ENCODE assay signal across 28 mouse cellular contexts in genomic region chr10:81583347-81583746, GRCm38 (mm10). TPM values are rescaled to one million over a fixed set of nuclear protein-coding genes. Genes with fewer than 3 reads are reported as not detected.
DNase-seq lines count a peak whose midpoint lies in the region; ATAC-seq and TF ChIP-seq lines count a peak whose summit lies in the region.
"Had no signal": no experiment of that assay in that cellular context is flagged by ENCODE, and none has a peak within 500 bp of the region (broad histone marks: within the 10 kb centered on the region; RNA-seq: fewer than 3 reads in every experiment).

No protein-coding gene starts in this region.

- no peak for ATAC-seq in hindbrain, embryonic 11.5 days (ENCODE audit: low FRiP score)
- ATAC-seq in kidney, postnatal 0 days (replicated peaks; ENCODE audit: low FRiP score, low read depth): peak; percentile 19; the same call in 1 of the 2 replicates
- ATAC-seq: activated CD4-positive, CD25-positive, alpha-beta regulatory T cell, adult 4 months; forebrain, embryonic 15.5 days had no signal

- H3K4me3 ChIP-seq in hindbrain, embryonic 10.5 days: no peak overlapping the region
- H3K4me3 ChIP-seq in hindbrain, embryonic 11.5 days (ENCODE audit: low read depth, low read length): no peak overlapping the region
- no peak overlapping the region for H3K4me3 ChIP-seq in kidney, postnatal 0 days (replicated peaks; ENCODE audit: low read depth, low read length)
- H3K4me3 ChIP-seq: embryonic facial prominence, embryonic 10.5 days; embryonic facial prominence, embryonic 13.5 days; erythroblast, embryonic 14.5 days; forebrain, embryonic 12.5 days; forebrain, embryonic 15.5 days; heart, embryonic 12.5 days; heart, embryonic 15.5 days; hindbrain, embryonic 12.5 days; hindbrain, embryonic 15.5 days had no signal

- no peak overlapping the region for H3K9ac ChIP-seq in hindbrain, embryonic 11.5 days (ENCODE audit: low read depth, low read length)
- H3K9ac ChIP-seq in kidney, postnatal 0 days (ENCODE audit: low read depth, low read length): no peak overlapping the region
- H3K9ac ChIP-seq: embryonic facial prominence, embryonic 13.5 days; forebrain, embryonic 12.5 days; forebrain, embryonic 15.5 days; heart, embryonic 12.5 days; heart, embryonic 15.5 days; hindbrain, embryonic 12.5 days; hindbrain, embryonic 15.5 days had no signal

- 45% methylated on average over 6 of the region's 6 CpGs for WGBS in hindbrain, embryonic 10.5 days
- WGBS in hindbrain, embryonic 11.5 days: 46% methylated on average over 6 of the region's 6 CpGs
- 53% methylated on average over 6 of the region's 6 CpGs for WGBS in kidney, postnatal 0 days

- DNase-seq in adrenal gland, adult (ENCODE audit: inconsistent age in 2 of 2, low spot score in 1 of 2): peak; percentile 43 to 72
- no peak for DNase-seq in adrenal gland, postnatal 4 days (ENCODE audit: low spot score in 2 of 2)
- DNase-seq in hindbrain, embryonic 10.5 days (ENCODE audit: low spot score): no peak
- DNase-seq in hindbrain, embryonic 11.5 days (ENCODE audit: low spot score): no peak
- peak; percentile 45 for DNase-seq in kidney, postnatal 0 days (ENCODE audit: low spot score)
- no peak for DNase-seq in kidney, postnatal 25 days
- peak; percentile 6 for DNase-seq in testis, postnatal 14 days (ENCODE audit: low spot score)
- DNase-seq in testis, postnatal 10 days (ENCODE audit: low spot score): no peak
- DNase-seq: adrenal gland, adult 2 months; cerebellum, adult 11-12 months; cerebellum, adult 8-10 months; cerebellum, postnatal 10 days; cerebellum, postnatal 36 days; embryo, embryonic 11 days; gastrocnemius, postnatal 25 days; heart, adult 18-20 months; heart, postnatal 10 days; heart, postnatal 36 days had no signal

- no peak overlapping the region for H3K4me2 ChIP-seq in hindbrain, embryonic 11.5 days (replicated peaks; ENCODE audit: low read depth, low read length)
- no peak overlapping the region for H3K4me2 ChIP-seq in kidney, postnatal 0 days (ENCODE audit: low read length)
- H3K4me2 ChIP-seq: embryonic facial prominence, embryonic 13.5 days; forebrain, embryonic 12.5 days; forebrain, embryonic 15.5 days; heart, embryonic 12.5 days; heart, embryonic 15.5 days; hindbrain, embryonic 12.5 days; hindbrain, embryonic 15.5 days had no signal

- no peak for TF ChIP-seq CTCF in kidney, postnatal 0 days (IDR thresholded peaks at IDR 0.05; ENCODE audit: low read depth)

- peaks cover 94% of the 10 kb centered on the region for H3K27me3 ChIP-seq in hindbrain, embryonic 10.5 days (ENCODE audit: insufficient read depth, poor library complexity, severe bottlenecking)
- H3K27me3 ChIP-seq in hindbrain, embryonic 11.5 days (ENCODE audit: control insufficient read depth, insufficient read depth, low read length): peaks cover 33% of the 10 kb centered on the region
- H3K27me3 ChIP-seq in kidney, postnatal 0 days (ENCODE audit: insufficient read depth, low read length): no peaks in the 10 kb centered on the region
- H3K27me3 ChIP-seq: embryonic facial prominence, embryonic 13.5 days had no signal

- H3K36me3 ChIP-seq in hindbrain, embryonic 10.5 days: 0 out of 2 replicates have a peak, but pooled peaks cover 12% of the 10 kb centered on the region
- no peaks in the 10 kb centered on the region for H3K36me3 ChIP-seq in hindbrain, embryonic 11.5 days (ENCODE audit: control insufficient read depth, insufficient read depth, low read length)
- H3K36me3 ChIP-seq in kidney, postnatal 0 days (ENCODE audit: insufficient read depth, low read length): peaks cover 11% of the 10 kb centered on the region
- H3K36me3 ChIP-seq: forebrain, embryonic 12.5 days; forebrain, embryonic 15.5 days had no signal

- H3K9me3 ChIP-seq in hindbrain, embryonic 10.5 days: no peaks in the 10 kb centered on the region
- H3K9me3 ChIP-seq in hindbrain, embryonic 11.5 days (ENCODE audit: control insufficient read depth, low read length): no peaks in the 10 kb centered on the region
- no peaks in the 10 kb centered on the region for H3K9me3 ChIP-seq in kidney, postnatal 0 days (replicated peaks; ENCODE audit: low read length)
- H3K9me3 ChIP-seq: embryonic facial prominence, embryonic 13.5 days; forebrain, embryonic 12.5 days; forebrain, embryonic 15.5 days; heart, embryonic 12.5 days; heart, embryonic 15.5 days; hindbrain, embryonic 12.5 days; hindbrain, embryonic 15.5 days had no signal

- peaks cover 43% of the 10 kb centered on the region for H3K4me1 ChIP-seq in hindbrain, embryonic 10.5 days (replicated peaks)
- no peaks in the 10 kb centered on the region for H3K4me1 ChIP-seq in hindbrain, embryonic 11.5 days (replicated peaks; ENCODE audit: control insufficient read depth, insufficient read depth, low read length)
- H3K4me1 ChIP-seq in kidney, postnatal 0 days (replicated peaks; ENCODE audit: insufficient read depth, low read length): peaks cover 8% of the 10 kb centered on the region; the same call in 1 of the 2 replicates
- H3K4me1 ChIP-seq: forebrain, embryonic 15.5 days had no signal

- H3K27ac ChIP-seq in hindbrain, embryonic 10.5 days: peak overlapping the region; percentile 8; the same call in 1 of the 2 replicates
- H3K27ac ChIP-seq in hindbrain, embryonic 11.5 days (ENCODE audit: low read depth, low read length): no peak overlapping the region
- no peak overlapping the region for H3K27ac ChIP-seq in kidney, postnatal 0 days
- H3K27ac ChIP-seq: embryonic facial prominence, embryonic 13.5 days; forebrain, embryonic 12.5 days; forebrain, embryonic 15.5 days; heart, embryonic 15.5 days; hindbrain, embryonic 12.5 days; hindbrain, embryonic 15.5 days had no signal

RNA-seq across cellular contexts. Expression of gene Tle2, which starts 9.0 kb away (rescaled TPM):
- 10 to 100 TPM; 24.9 to 30.4 TPM for total RNA-seq in adrenal gland, postnatal 4 days (2021)
- 8.6 and 15.7 TPM in 2 replicates for polyA plus RNA-seq in hindbrain, embryonic 10.5 days (2016; fragmentation: Nextera tagmentation; extraction: Ambion mirVana)
- polyA plus RNA-seq in hindbrain, embryonic 11.5 days (2014; fragmentation: Nextera tagmentation; extraction: Ambion mirVana): 7.2 and 8.8 TPM in 2 replicates
- 29.2 and 30.8 TPM in 2 replicates for polyA plus RNA-seq in kidney, postnatal 0 days (2015; fragmentation: Nextera tagmentation; extraction: Ambion mirVana)

RNA-seq across cellular contexts. Expression of gene Tle6, which starts 17.5 kb away (rescaled TPM):
- total RNA-seq in adrenal gland, postnatal 4 days (2021): 10 to 100 TPM; 12.8 to 20.2 TPM
- 6.9 and 7.1 TPM in 2 replicates for polyA plus RNA-seq in hindbrain, embryonic 10.5 days (2016; fragmentation: Nextera tagmentation; extraction: Ambion mirVana)
- polyA plus RNA-seq in hindbrain, embryonic 11.5 days (2014; fragmentation: Nextera tagmentation; extraction: Ambion mirVana): 5.1 and 7.7 TPM in 2 replicates
- 7.3 and 9.4 TPM in 2 replicates for polyA plus RNA-seq in kidney, postnatal 0 days (2015; fragmentation: Nextera tagmentation; extraction: Ambion mirVana)

RNA-seq across cellular contexts. Expression of gene BC025920, which starts 22.7 kb away (rescaled TPM):
- 1 to 10 TPM; 1.1 to 2.1 TPM for total RNA-seq in adrenal gland, postnatal 4 days (2021)
- polyA plus RNA-seq in hindbrain, embryonic 10.5 days (2016; fragmentation: Nextera tagmentation; extraction: Ambion mirVana): 1.3 and 2.1 TPM in 2 replicates
- 0.77 and 1.2 TPM in 2 replicates for polyA plus RNA-seq in hindbrain, embryonic 11.5 days (2014; fragmentation: Nextera tagmentation; extraction: Ambion mirVana)
- polyA plus RNA-seq in kidney, postnatal 0 days (2015; fragmentation: Nextera tagmentation; extraction: Ambion mirVana): 0.33 and 0.37 TPM in 2 replicates

RNA-seq across cellular contexts. Expression of gene Aes, which starts 24.1 kb away (rescaled TPM):
- total RNA-seq in adrenal gland, postnatal 4 days (2021): 100 to 1,000 TPM; 639 to 647 TPM
- polyA plus RNA-seq in hindbrain, embryonic 10.5 days (2016; fragmentation: Nextera tagmentation; extraction: Ambion mirVana): 297 and 430 TPM in 2 replicates
- polyA plus RNA-seq in hindbrain, embryonic 11.5 days (2014; fragmentation: Nextera tagmentation; extraction: Ambion mirVana): 264 and 280 TPM in 2 replicates
- 566 and 582 TPM in 2 replicates for polyA plus RNA-seq in kidney, postnatal 0 days (2015; fragmentation: Nextera tagmentation; extraction: Ambion mirVana)

RNA-seq across cellular contexts. Expression of gene Gna11, which starts 38.4 kb away (rescaled TPM):
- total RNA-seq in adrenal gland, postnatal 4 days (2021): 10 to 100 TPM; 74.2 to 74.4 TPM
- polyA plus RNA-seq in hindbrain, embryonic 10.5 days (2016; fragmentation: Nextera tagmentation; extraction: Ambion mirVana): 71.2 and 76.9 TPM in 2 replicates
- 57.3 and 61.7 TPM in 2 replicates for polyA plus RNA-seq in hindbrain, embryonic 11.5 days (2014; fragmentation: Nextera tagmentation; extraction: Ambion mirVana)
- polyA plus RNA-seq in kidney, postnatal 0 days (2015; fragmentation: Nextera tagmentation; extraction: Ambion mirVana): 69.5 and 72.3 TPM in 2 replicates

Comparison
In these comparisons a context has a peak if more than half of its experiments do, and no peak if none do; other contexts are left out.
1. DNase-seq: peak in adrenal gland, adult (2 of 2), kidney, postnatal 0 days (single experiment) and testis, postnatal 14 days (single experiment); none in adrenal gland, postnatal 4 days (0 of 2), hindbrain, embryonic 10.5 days (single experiment), hindbrain, embryonic 11.5 days (single experiment), kidney, postnatal 25 days (0 of 2) and testis, postnatal 10 days (single experiment).